Mouse (Mus musculus): ENCODE data around the gene Tmem33.

Tmem33 gene

DNA sequence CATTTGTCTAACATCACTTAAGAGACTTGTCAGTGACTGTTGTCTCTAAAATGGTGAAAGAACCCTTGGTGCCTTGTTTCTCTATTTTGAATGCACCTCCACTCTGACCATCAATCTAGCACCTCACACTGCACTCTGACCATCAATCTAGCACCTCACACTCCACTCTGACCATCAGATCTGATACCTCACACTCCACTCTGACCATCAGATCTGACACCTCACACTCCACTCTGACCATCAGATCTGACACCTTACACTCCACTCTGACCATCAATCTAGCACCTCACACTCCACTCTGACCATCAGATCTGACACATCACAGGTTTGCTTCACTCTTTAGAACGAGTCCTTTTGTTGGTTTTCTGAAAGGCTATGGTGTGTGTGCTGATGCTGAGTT, 63.7 kb downstream of the Tmem33 start:
- DNase-seq (ENCODE audit: low read depth), result no peak

DNA sequence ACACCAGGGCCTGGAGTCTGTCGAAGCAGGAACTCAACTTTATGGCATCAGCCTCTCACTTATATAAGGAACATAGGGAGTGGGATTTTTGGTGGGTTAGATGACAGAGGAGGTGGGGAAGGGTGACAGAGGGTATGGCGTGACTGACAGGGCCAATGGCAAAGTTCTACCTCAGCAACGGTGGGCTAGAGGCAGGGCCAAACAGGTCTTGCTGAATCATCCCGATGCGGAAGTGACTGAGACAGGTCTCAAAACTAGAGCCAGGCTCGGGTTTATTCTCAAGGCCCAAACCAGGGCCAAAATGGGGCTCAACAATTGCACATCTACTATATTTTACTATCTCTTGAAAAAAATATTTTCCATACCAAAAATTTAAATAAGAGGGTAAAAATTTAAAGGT, 80.4 kb downstream of the Tmem33 start:
- no peak for DNase-seq (ENCODE audit: low read depth)

Data from 416B (cell line).